Mouse (Mus musculus) T-cell, adult 2 months (primary cell): ENCODE data around the gene Doc2b.
"Not testable (repeated sequence)": the region's sequence is repeated elsewhere in the genome, so short reads cannot be mapped to it uniquely, and the experiment has no call there.

ENCODE experiments used
- DNase-seq: peaks from one replicate; pipeline ENCODE4 v3.0.0; 2022; ENCODE audit warnings: low spot score

Doc2b gene

DNA sequence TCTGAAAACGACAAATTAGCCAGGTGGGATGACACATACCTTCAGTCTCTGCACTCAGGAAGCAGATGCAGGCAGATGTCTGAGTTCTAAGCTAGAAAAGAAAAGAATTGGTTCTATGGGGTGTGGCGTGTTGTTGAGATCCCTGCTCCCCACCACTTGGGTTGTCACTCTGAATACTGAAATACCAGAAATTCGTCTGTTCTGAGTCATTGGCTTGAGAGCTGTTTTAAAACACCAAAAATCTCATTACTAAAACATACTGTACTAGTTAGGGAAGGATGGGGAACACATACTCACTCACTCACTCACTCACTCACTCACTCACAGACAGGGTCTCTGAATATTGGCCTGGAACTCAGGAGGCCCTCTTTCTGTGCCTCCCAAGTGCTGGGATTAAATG lies 58.9 kb downstream of the Doc2b start:
- no peak for DNase-seq

DNA sequence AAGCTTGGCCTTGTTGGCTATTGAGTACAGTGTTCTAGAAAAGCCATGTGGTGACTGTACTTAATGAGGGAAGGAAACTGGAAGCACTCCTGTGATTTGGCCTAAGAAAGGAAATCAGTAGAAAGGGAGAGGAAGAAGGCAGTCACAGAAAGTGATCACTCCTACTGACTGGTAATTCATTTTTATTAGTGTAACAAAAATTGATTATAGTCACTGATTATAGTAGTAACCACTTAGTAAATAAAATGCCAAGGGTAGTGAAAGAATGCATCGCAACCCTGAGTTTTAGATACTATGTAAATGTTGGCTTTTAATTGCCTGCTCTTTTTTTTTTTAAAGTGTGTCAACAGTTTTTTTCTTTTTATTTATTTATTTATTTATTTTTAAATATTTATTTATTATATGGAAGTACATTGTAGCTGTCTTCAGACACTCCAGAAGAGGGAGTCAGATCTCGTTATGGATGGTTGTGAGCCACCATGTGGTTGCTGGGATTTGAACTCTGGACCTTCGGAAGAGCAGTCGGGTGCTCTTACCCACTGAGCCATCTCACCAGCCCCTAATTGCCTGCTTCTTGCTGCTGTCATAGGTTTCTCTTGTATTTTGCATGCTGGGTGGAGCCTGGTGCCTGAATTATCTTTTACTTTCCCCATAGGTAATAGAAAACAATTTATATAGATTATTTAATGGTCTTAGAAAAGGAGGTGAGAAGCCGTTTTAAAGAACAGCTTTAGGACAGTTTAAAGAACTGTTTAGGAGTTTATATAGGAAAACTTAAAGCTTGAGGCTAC lies 60.2 kb downstream of the Doc2b start:
- no peak for DNase-seq

DNA sequence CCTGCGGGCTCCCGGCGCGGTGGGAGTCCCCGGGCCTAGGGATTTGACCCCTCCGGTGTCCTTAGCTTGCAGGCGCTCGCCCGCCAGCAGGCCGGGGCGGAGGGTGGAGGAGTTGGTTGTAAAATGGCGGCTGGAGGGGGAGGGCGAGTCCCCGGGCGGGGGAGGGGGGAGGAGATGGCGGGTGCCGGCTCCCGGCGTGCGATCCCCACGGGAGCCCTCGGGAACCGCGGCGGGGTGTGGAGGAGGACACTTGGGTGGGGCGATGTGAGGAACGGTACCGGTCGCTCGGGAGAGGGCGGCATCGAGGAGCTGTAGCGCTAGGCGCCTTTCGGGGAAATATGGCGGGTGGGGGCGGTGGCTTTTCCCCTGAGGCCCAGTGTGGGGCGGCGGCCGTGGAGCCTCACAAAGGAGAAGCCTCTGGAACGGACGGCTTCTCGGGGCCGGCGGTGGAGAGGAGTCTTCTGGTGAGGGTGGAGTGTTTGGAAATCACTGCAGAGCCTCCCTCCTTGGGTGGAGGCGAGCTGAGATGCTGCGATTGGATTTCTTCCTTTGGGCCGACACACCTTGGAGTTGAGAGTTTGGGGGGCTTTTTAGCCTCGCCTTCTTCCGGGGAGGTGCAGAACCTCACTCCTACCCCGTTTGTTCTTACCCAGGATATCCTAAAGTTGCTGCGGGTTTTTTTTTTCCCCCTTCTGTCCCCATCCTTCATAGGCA lies 62.5 kb downstream of the Doc2b start:
- peak; percentile 61 for DNase-seq

DNA sequence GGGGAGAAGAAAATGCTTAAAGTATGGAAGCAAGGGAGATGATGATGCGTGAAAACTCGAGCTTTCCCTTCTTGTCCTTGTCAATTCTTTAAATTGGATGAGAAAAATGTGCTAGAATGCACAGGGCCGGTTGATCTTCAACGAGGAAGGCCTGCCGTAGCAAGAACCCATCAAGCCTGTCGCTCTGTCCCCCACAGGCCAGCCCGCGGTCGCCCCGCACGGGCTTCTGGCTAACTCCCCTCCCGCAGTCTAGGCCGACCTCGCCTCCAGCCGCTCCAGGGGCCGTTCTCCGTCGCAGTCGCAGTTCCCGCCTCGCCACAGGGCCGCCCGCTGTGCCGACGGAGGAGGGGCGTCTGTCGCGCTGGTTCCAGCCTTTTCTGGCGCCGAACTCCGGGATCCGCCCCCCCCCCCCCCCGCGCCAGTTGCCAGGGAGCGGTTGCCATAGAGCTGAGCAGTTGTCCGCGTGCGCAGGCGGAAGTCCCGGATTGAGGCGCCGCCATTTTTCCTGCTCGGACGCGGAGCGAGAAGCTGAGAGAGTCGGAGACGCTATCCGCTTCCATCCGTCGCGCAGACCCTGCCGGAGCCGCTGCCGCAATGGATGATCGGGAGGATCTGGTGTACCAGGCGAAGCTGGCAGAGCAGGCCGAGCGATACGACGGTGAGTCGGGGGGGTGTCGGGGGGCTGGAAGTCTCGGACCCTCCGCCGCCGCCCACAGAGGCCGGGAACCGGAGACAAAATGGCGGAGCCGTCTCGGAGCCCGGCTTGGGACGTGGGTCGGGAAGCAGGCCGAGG lies 63.2 kb downstream of the Doc2b start, which contains the start of gene Ywhae:
Gene Ywhae (plus strand): TSS at position 436 of the 793 bp plus-strand sequence.
- peak; percentile 86 for DNase-seq

DNA sequence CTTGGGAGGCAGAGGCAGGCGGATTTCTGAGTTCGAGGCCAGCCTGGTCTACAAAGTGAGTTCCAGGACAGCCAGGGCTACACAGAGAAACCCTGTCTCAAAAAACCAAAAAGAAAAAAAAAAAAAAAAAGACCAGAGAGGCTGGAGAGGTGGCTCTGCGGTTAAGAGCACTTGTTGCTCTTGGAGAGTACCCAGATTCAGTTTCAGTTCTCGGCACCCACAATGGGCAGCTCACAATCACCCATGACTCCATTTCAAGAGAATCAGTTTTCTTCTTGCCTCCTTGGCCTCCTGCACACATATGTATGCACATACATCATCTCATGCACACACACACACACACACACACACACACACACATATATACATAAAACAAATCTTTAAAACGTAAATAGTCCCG lies 68.2 kb downstream of the Doc2b start:
- DNase-seq, result not testable (repeated sequence)

DNA sequence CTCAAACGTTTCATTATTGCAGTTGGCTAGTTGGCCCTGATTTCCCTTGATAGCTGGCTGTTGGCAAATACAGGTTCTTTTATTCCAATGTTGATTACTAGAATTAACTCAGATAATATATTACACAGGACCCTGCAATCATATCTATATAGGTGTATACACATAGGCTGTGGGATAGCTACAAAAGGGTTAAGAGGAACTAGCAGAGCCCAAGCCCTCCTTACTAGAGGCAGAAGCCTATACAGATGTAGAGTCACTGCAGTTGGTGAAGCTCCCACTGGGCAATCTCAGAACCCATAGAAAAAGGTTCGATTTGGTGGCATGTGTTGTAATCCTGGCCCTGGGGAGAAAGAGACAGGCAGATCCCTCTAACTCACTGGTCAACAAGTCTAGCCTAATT lies 68.7 kb downstream of the Doc2b start:
- no peak for DNase-seq

DNA sequence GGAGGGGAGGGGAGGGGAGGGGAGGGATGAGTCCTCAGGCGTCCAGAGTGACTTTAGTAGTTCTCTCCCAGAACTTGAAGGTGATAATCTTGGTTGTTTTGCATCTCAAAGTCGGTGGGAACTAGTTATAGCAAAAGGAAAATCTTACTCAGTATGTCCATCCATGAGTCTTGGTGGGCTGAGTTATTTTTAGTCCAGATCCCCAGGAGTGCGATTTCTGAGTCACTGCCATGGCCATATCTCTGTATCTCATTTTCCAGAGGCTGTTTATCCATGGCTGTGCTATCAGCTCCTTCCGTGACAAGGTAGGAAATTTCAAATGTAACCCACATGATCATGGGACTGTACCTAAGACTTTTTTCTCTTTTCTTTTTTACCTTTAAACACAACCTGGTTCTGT lies 73.5 kb downstream of the Doc2b start:
- no peak for DNase-seq
